8 mouse cellular contexts compared by ENCODE assay signal in genomic region chr5:138187661-138188306, GRCm38 (mm10). TPM values are rescaled to one million over a fixed set of nuclear protein-coding genes. Genes with fewer than 3 reads are reported as not detected.
DNase-seq lines count a peak whose midpoint lies in the region; ATAC-seq and TF ChIP-seq lines count a peak whose summit lies in the region.

No protein-coding gene starts in this region.

- TF ChIP-seq CTCF in heart, adult 2 months (IDR thresholded peaks at IDR 0.05) = no peak
- TF ChIP-seq CTCF in spleen, adult 2 months (IDR thresholded peaks at IDR 0.05; ENCODE audit: extremely low read depth, insufficient read depth, insufficient read length, insufficient replicate concordance) = no peak

- TF ChIP-seq POLR2A in heart, adult 2 months (IDR thresholded peaks at IDR 0.05; ENCODE audit: insufficient read depth, low read depth, low read length) = no peak
- TF ChIP-seq POLR2A in spleen, adult 2 months (IDR thresholded peaks at IDR 0.05; ENCODE audit: low read depth, low read length) = no peak

- peaks cover 4% of the 10 kb centered on the region for H3K36me3 ChIP-seq in embryonic facial prominence, embryonic 11.5 days (replicated peaks; ENCODE audit: control insufficient read depth, insufficient read depth, low read depth, low read length)
- no peaks in the 10 kb centered on the region for H3K36me3 ChIP-seq in heart, adult 2 months (ENCODE audit: control insufficient read depth, insufficient read depth, low read length)
- H3K36me3 ChIP-seq in limb, embryonic 12.5 days = peaks cover 55% of the 10 kb centered on the region
- H3K36me3 ChIP-seq in midbrain, embryonic 13.5 days = peaks cover 49% of the 10 kb centered on the region
- peaks cover 7% of the 10 kb centered on the region for H3K36me3 ChIP-seq in spleen, adult 2 months (ENCODE audit: control insufficient read depth, insufficient read depth, low read length)

- no peaks in the 10 kb centered on the region for H3K9me3 ChIP-seq in embryonic facial prominence, embryonic 11.5 days (replicated peaks; ENCODE audit: control insufficient read depth, low read length)
- H3K9me3 ChIP-seq in limb, embryonic 12.5 days = no peaks in the 10 kb centered on the region
- H3K9me3 ChIP-seq in midbrain, embryonic 13.5 days = no peaks in the 10 kb centered on the region

- no peaks in the 10 kb centered on the region for H3K27me3 ChIP-seq in embryonic facial prominence, embryonic 11.5 days (ENCODE audit: control insufficient read depth, insufficient read depth, low read length)
- no peaks in the 10 kb centered on the region for H3K27me3 ChIP-seq in heart, adult 2 months (ENCODE audit: control insufficient read depth, insufficient read depth, low read length)
- H3K27me3 ChIP-seq in limb, embryonic 12.5 days = no peaks in the 10 kb centered on the region
- no peaks in the 10 kb centered on the region for H3K27me3 ChIP-seq in midbrain, embryonic 13.5 days
- no peaks in the 10 kb centered on the region for H3K27me3 ChIP-seq in spleen, adult 2 months (ENCODE audit: control insufficient read depth, insufficient read depth, low read length)

- 0% methylated on average over 10 of the region's 10 CpGs for WGBS in embryonic facial prominence, embryonic 11.5 days
- WGBS in heart, adult 2 months = 1% methylated on average over 10 of the region's 10 CpGs
- under 1% methylated on average over 10 of the region's 10 CpGs for WGBS in limb, embryonic 12.5 days
- under 1% methylated on average over 10 of the region's 10 CpGs for WGBS in midbrain, embryonic 13.5 days
- WGBS in spleen, adult 2 months = under 1% methylated on average over 10 of the region's 10 CpGs

- ATAC-seq in embryonic facial prominence, embryonic 11.5 days (replicated peaks; ENCODE audit: insufficient number of reproducible peaks, low FRiP score, low TSS enrichment, low read depth) = peak; percentile 76
- ATAC-seq in limb, embryonic 12.5 days (ENCODE audit: insufficient number of reproducible peaks, insufficient read depth, low FRiP score, low TSS enrichment, low read depth) = peak; percentile 74
- peak; percentile 91 for ATAC-seq in midbrain, embryonic 13.5 days

- peak overlapping the region; percentile 91 for H3K9ac ChIP-seq in embryonic facial prominence, embryonic 11.5 days (replicated peaks; ENCODE audit: low read length)
- H3K9ac ChIP-seq in heart, adult 2 months (ENCODE audit: low read depth, low read length) = peak overlapping the region; percentile 84
- peak overlapping the region; percentile 83 for H3K9ac ChIP-seq in limb, embryonic 12.5 days (replicated peaks)
- peak overlapping the region; percentile 88 for H3K9ac ChIP-seq in midbrain, embryonic 13.5 days (replicated peaks)

- peak overlapping the region; percentile 35 for H3K4me2 ChIP-seq in embryonic facial prominence, embryonic 11.5 days (ENCODE audit: low read depth, low read length)
- peak overlapping the region; percentile 75 for H3K4me2 ChIP-seq in limb, embryonic 12.5 days
- H3K4me2 ChIP-seq in midbrain, embryonic 13.5 days (replicated peaks) = peak overlapping the region; percentile 72

- DNase-seq in A20 (ENCODE audit: low read depth, low spot score) = peak; percentile 89
- DNase-seq in adrenal gland, postnatal 14 days = peak; percentile 76
- peak; percentile 88 for DNase-seq in embryonic facial prominence, embryonic 11.5 days (ENCODE audit: low spot score)
- peak; percentile 72 to 82 for DNase-seq in heart, adult 2 months
- peak; percentile 70 for DNase-seq in kidney, adult 18-20 months
- peak; percentile 62 to 72 for DNase-seq in spleen, adult 2 months (ENCODE audit: low read depth in 1 of 2, low spot score in 2 of 2)

- no peaks in the 10 kb centered on the region; the same call in 1 of the 2 replicates for H3K4me1 ChIP-seq in embryonic facial prominence, embryonic 11.5 days (ENCODE audit: control insufficient read depth, insufficient read depth, low read length)
- H3K4me1 ChIP-seq in heart, adult 2 months (ENCODE audit: control insufficient read depth, insufficient read depth, low read length) = no peaks in the 10 kb centered on the region
- peaks cover 15% of the 10 kb centered on the region for H3K4me1 ChIP-seq in limb, embryonic 12.5 days (replicated peaks)
- peaks cover 22% of the 10 kb centered on the region for H3K4me1 ChIP-seq in midbrain, embryonic 13.5 days (replicated peaks)
- H3K4me1 ChIP-seq in spleen, adult 2 months (ENCODE audit: control insufficient read depth, insufficient read depth, insufficient read length) = no peaks in the 10 kb centered on the region

- no peaks in the 10 kb centered on the region for H3K79me2 ChIP-seq in heart, adult 2 months (replicated peaks; ENCODE audit: control insufficient read depth, insufficient read depth, low read length)

- peak overlapping the region; percentile 68 for H3K4me3 ChIP-seq in embryonic facial prominence, embryonic 11.5 days (ENCODE audit: low read depth, low read length)
- peak overlapping the region; percentile 97 for H3K4me3 ChIP-seq in heart, adult 2 months
- H3K4me3 ChIP-seq in limb, embryonic 12.5 days (replicated peaks) = peak overlapping the region; percentile 71
- peak overlapping the region; percentile 84 for H3K4me3 ChIP-seq in midbrain, embryonic 13.5 days (replicated peaks)
- H3K4me3 ChIP-seq in spleen, adult 2 months (ENCODE audit: extremely low read depth, insufficient read depth, insufficient read length) = peak overlapping the region; percentile 82

- H3K27ac ChIP-seq in embryonic facial prominence, embryonic 11.5 days (replicated peaks; ENCODE audit: low read depth, low read length) = no peak overlapping the region; the same call in 1 of the 2 replicates
- H3K27ac ChIP-seq in heart, adult 2 months = peak overlapping the region; percentile 94
- H3K27ac ChIP-seq in limb, embryonic 12.5 days = peak overlapping the region; percentile 81
- peak overlapping the region; percentile 83 for H3K27ac ChIP-seq in midbrain, embryonic 13.5 days
- H3K27ac ChIP-seq in spleen, adult 2 months (ENCODE audit: insufficient read depth, low read length) = peak overlapping the region; percentile 79

- no peak for TF ChIP-seq EP300 in heart, adult 2 months (IDR thresholded peaks at IDR 0.05; ENCODE audit: insufficient read depth, low read depth, low read length)

- intact Hi-C loops in heart, adult 2 months (cut with DNase I) = loop anchor here (1.0 kb wide), 1 partner anchor 15 kb away; the partner anchor contains the start of genes Ap4m1 and Mcm7

RNA-seq across cellular contexts. Expression of gene Cnpy4, which starts 0.5 kb away (rescaled TPM):
- 20.8 and 22.3 TPM in 2 replicates for total RNA-seq in adrenal gland, postnatal 14 days (2021)
- 56.4 and 61.6 TPM in 2 replicates for polyA plus RNA-seq in embryonic facial prominence, embryonic 11.5 days (2014; fragmentation: Nextera tagmentation; extraction: Ambion mirVana)
- total RNA-seq in heart, adult 2 months (2021) = 1 to 10 TPM; 5.9 to 7.2 TPM
- 2.2 and 4.1 TPM in 2 replicates for polyA plus RNA-seq in heart, adult 2 months (2012; rRNA removed)
- 57.7 and 64.7 TPM in 2 replicates for polyA plus RNA-seq in limb, embryonic 12.5 days (2016; fragmentation: Nextera tagmentation; extraction: Ambion mirVana)
- polyA plus RNA-seq in midbrain, embryonic 13.5 days (2015; fragmentation: Nextera tagmentation; extraction: Ambion mirVana) = 39.4 and 40.5 TPM in 2 replicates
- 2.9 and 4.3 TPM in 2 replicates for polyA plus RNA-seq in spleen, adult 2 months (2012; rRNA removed)

RNA-seq across cellular contexts. Expression of gene Taf6, which starts 0.5 kb away (rescaled TPM):
- total RNA-seq in adrenal gland, postnatal 14 days (2021) = 35.2 and 35.5 TPM in 2 replicates
- polyA plus RNA-seq in embryonic facial prominence, embryonic 11.5 days (2014; fragmentation: Nextera tagmentation; extraction: Ambion mirVana) = 120 and 125 TPM in 2 replicates
- 10 to 100 TPM; 32.1 to 36.5 TPM for total RNA-seq in heart, adult 2 months (2021)
- 56.7 and 67.5 TPM in 2 replicates for polyA plus RNA-seq in heart, adult 2 months (2012; rRNA removed)
- polyA plus RNA-seq in limb, embryonic 12.5 days (2016; fragmentation: Nextera tagmentation; extraction: Ambion mirVana) = 114 and 122 TPM in 2 replicates
- 109 and 111 TPM in 2 replicates for polyA plus RNA-seq in midbrain, embryonic 13.5 days (2015; fragmentation: Nextera tagmentation; extraction: Ambion mirVana)
- polyA plus RNA-seq in spleen, adult 2 months (2012; rRNA removed) = 38.6 and 50.6 TPM in 2 replicates

RNA-seq across cellular contexts. Expression of gene Mblac1, which starts 6.3 kb away (rescaled TPM):
- 7.0 and 8.9 TPM in 2 replicates for total RNA-seq in adrenal gland, postnatal 14 days (2021)
- polyA plus RNA-seq in embryonic facial prominence, embryonic 11.5 days (2014; fragmentation: Nextera tagmentation; extraction: Ambion mirVana) = 8.1 and 8.6 TPM in 2 replicates
- 1 to 10 TPM; 2.3 to 3.5 TPM for total RNA-seq in heart, adult 2 months (2021)
- polyA plus RNA-seq in heart, adult 2 months (2012; rRNA removed) = 1.6 and 1.7 TPM in 2 replicates
- 9.7 and 12.2 TPM in 2 replicates for polyA plus RNA-seq in limb, embryonic 12.5 days (2016; fragmentation: Nextera tagmentation; extraction: Ambion mirVana)
- polyA plus RNA-seq in midbrain, embryonic 13.5 days (2015; fragmentation: Nextera tagmentation; extraction: Ambion mirVana) = 12.9 and 13.8 TPM in 2 replicates
- 2.6 and 4.0 TPM in 2 replicates for polyA plus RNA-seq in spleen, adult 2 months (2012; rRNA removed)

RNA-seq across cellular contexts. Expression of gene Mcm7, which starts 15.6 kb away (rescaled TPM):
- 50.3 and 52.2 TPM in 2 replicates for total RNA-seq in adrenal gland, postnatal 14 days (2021)
- polyA plus RNA-seq in embryonic facial prominence, embryonic 11.5 days (2014; fragmentation: Nextera tagmentation; extraction: Ambion mirVana) = 303 and 307 TPM in 2 replicates
- total RNA-seq in heart, adult 2 months (2021) = 1 to 10 TPM; 8.8 to 9.6 TPM
- 8.5 and 9.8 TPM in 2 replicates for polyA plus RNA-seq in heart, adult 2 months (2012; rRNA removed)
- 298 and 302 TPM in 2 replicates for polyA plus RNA-seq in limb, embryonic 12.5 days (2016; fragmentation: Nextera tagmentation; extraction: Ambion mirVana)
- 159 and 162 TPM in 2 replicates for polyA plus RNA-seq in midbrain, embryonic 13.5 days (2015; fragmentation: Nextera tagmentation; extraction: Ambion mirVana)
- 35.7 and 51.0 TPM in 2 replicates for polyA plus RNA-seq in spleen, adult 2 months (2012; rRNA removed)

RNA-seq across cellular contexts. Expression of gene Ap4m1, which starts 16.0 kb away (rescaled TPM):
- 21.4 and 24.2 TPM in 2 replicates for total RNA-seq in adrenal gland, postnatal 14 days (2021)
- polyA plus RNA-seq in embryonic facial prominence, embryonic 11.5 days (2014; fragmentation: Nextera tagmentation; extraction: Ambion mirVana) = 15.9 and 19.7 TPM in 2 replicates
- total RNA-seq in heart, adult 2 months (2021) = 1 to 10 TPM; 7.3 to 7.5 TPM
- polyA plus RNA-seq in heart, adult 2 months (2012; rRNA removed) = 15.2 and 16.3 TPM in 2 replicates
- 32.0 and 36.3 TPM in 2 replicates for polyA plus RNA-seq in limb, embryonic 12.5 days (2016; fragmentation: Nextera tagmentation; extraction: Ambion mirVana)
- polyA plus RNA-seq in midbrain, embryonic 13.5 days (2015; fragmentation: Nextera tagmentation; extraction: Ambion mirVana) = 26.6 and 28.8 TPM in 2 replicates
- polyA plus RNA-seq in spleen, adult 2 months (2012; rRNA removed) = 20.2 and 22.6 TPM in 2 replicates
